ENCODE assay signal across 8 mouse cellular contexts in genomic region chr2:92060291-92060690, GRCm38 (mm10). TPM values are rescaled to one million over a fixed set of nuclear protein-coding genes. Genes with fewer than 3 reads are reported as not detected.
A peak's percentile ranks its signal among the peaks of the same experiment; 100 is the strongest.
DNase-seq lines count a peak whose midpoint lies in the region; ATAC-seq and TF ChIP-seq lines count a peak whose summit lies in the region.

No protein-coding gene starts in this region.

- peak overlapping the region; percentile 96 for H3K27ac ChIP-seq in layer of hippocampus, adult 2 months
- H3K27ac ChIP-seq in embryonic fibroblast, embryonic 13.5 days (ENCODE audit: insufficient read depth, low read length), result no peak overlapping the region
- no peak overlapping the region for H3K27ac ChIP-seq in kidney, embryonic 16.5 days (ENCODE audit: low read length)
- no peak overlapping the region for H3K27ac ChIP-seq in neural tube, embryonic 12.5 days

- no peak for ATAC-seq in kidney, embryonic 16.5 days (ENCODE audit: low FRiP score, low TSS enrichment)
- ATAC-seq in neural tube, embryonic 12.5 days (ENCODE audit: low FRiP score, low read depth), result no peak

- H3K4me2 ChIP-seq in kidney, embryonic 16.5 days (replicated peaks; ENCODE audit: low read depth, low read length), result peak overlapping the region; percentile 99
- peak overlapping the region; percentile 98 for H3K4me2 ChIP-seq in neural tube, embryonic 12.5 days (replicated peaks)

- DNase-seq in layer of hippocampus, adult 2 months (ENCODE audit: low spot score in 2 of 2), result no peak
- no peak for DNase-seq in layer of hippocampus, adult 18-20 months (ENCODE audit: low spot score in 2 of 2)
- no peak for DNase-seq in urinary bladder, postnatal 36 days (ENCODE audit: low spot score in 2 of 2)
- DNase-seq in MN1 (ENCODE audit: low spot score), result no peak
- DNase-seq in embryo, embryonic 10.5 days (ENCODE audit: low spot score), result no peak

- peaks cover 30% of the 10 kb centered on the region for H3K27me3 ChIP-seq in kidney, embryonic 16.5 days (ENCODE audit: insufficient read depth, low read length)
- H3K27me3 ChIP-seq in neural tube, embryonic 12.5 days (replicated peaks), result peaks cover 14% of the 10 kb centered on the region

- H3K36me3 ChIP-seq in kidney, embryonic 16.5 days (ENCODE audit: insufficient read depth, low read length), result no peaks in the 10 kb centered on the region
- H3K36me3 ChIP-seq in neural tube, embryonic 12.5 days, result no peaks in the 10 kb centered on the region

- peaks cover 5% of the 10 kb centered on the region for H3K4me1 ChIP-seq in embryonic fibroblast, embryonic 13.5 days (ENCODE audit: control insufficient read depth, insufficient read depth, low read length)
- H3K4me1 ChIP-seq in kidney, embryonic 16.5 days (ENCODE audit: insufficient read depth, low read length), result peaks cover 26% of the 10 kb centered on the region
- H3K4me1 ChIP-seq in neural tube, embryonic 12.5 days, result peaks cover 20% of the 10 kb centered on the region

- 14% methylated on average over 6 of the region's 6 CpGs for WGBS in kidney, embryonic 16.5 days
- 10% methylated on average over 6 of the region's 6 CpGs for WGBS in neural tube, embryonic 12.5 days

- TF ChIP-seq POLR2A in embryonic fibroblast, embryonic 13.5 days (IDR thresholded peaks at IDR 0.05; ENCODE audit: low read depth, low read length), result no peak

- H3K9ac ChIP-seq in kidney, embryonic 16.5 days (replicated peaks; ENCODE audit: low read length), result peak overlapping the region; percentile 64; the same call in 1 of the 2 replicates
- peak overlapping the region; percentile 81; the same call in 1 of the 2 replicates for H3K9ac ChIP-seq in neural tube, embryonic 12.5 days

- TF ChIP-seq CTCF in layer of hippocampus, adult 2 months (conservative IDR thresholded peaks at IDR 0.05), result no peak
- TF ChIP-seq CTCF in embryonic fibroblast, embryonic 13.5 days (IDR thresholded peaks at IDR 0.05; ENCODE audit: borderline replicate concordance, insufficient read depth, low read length), result no peak

- H3K9me3 ChIP-seq in kidney, embryonic 16.5 days (ENCODE audit: low read length), result no peaks in the 10 kb centered on the region
- H3K9me3 ChIP-seq in neural tube, embryonic 12.5 days, result no peaks in the 10 kb centered on the region

- H3K4me3 ChIP-seq in layer of hippocampus, adult 2 months, result peak overlapping the region; percentile 82
- H3K4me3 ChIP-seq in embryonic fibroblast, embryonic 13.5 days (ENCODE audit: insufficient read depth, low read length), result peak overlapping the region; percentile 37; the same call in 1 of the 2 replicates
- peak overlapping the region; percentile 61 for H3K4me3 ChIP-seq in kidney, embryonic 16.5 days (ENCODE audit: low read length)
- H3K4me3 ChIP-seq in neural tube, embryonic 12.5 days, result peak overlapping the region; percentile 62; the same call in 1 of the 2 replicates

RNA-seq across cellular contexts. Expression of gene Phf21a, which starts 32.6 kb away (rescaled TPM):
- 100 to 1,000 TPM; 160 to 162 TPM for total RNA-seq in layer of hippocampus, adult 2 months (2021)
- total RNA-seq in layer of hippocampus, adult 18-20 months (2021), result 100 to 1,000 TPM; 145 to 150 TPM
- 76.2 and 89.7 TPM in 2 replicates for polyA plus RNA-seq in embryonic fibroblast, embryonic 13.5 days (2011; ENCODE audit: insufficient read length, low read depth, missing spikeins)
- polyA plus RNA-seq in kidney, embryonic 16.5 days (2015; fragmentation: Nextera tagmentation; extraction: Ambion mirVana), result 25.2 and 33.8 TPM in 2 replicates
- 37.9 and 38.4 TPM in 2 replicates for polyA plus RNA-seq in neural tube, embryonic 12.5 days (2016; fragmentation: Nextera tagmentation; extraction: Ambion mirVana)

RNA-seq across cellular contexts. Expression of gene Creb3l1, which starts 36.0 kb away (rescaled TPM):
- total RNA-seq in layer of hippocampus, adult 2 months (2021), result 1 to 10 TPM; 3.2 to 3.6 TPM
- total RNA-seq in layer of hippocampus, adult 18-20 months (2021), result 1 to 10 TPM; 2.5 to 3.7 TPM
- 101 and 119 TPM in 2 replicates for polyA plus RNA-seq in embryonic fibroblast, embryonic 13.5 days (2011; ENCODE audit: insufficient read length, low read depth, missing spikeins)
- 12.3 and 14.9 TPM in 2 replicates for polyA plus RNA-seq in kidney, embryonic 16.5 days (2015; fragmentation: Nextera tagmentation; extraction: Ambion mirVana)
- polyA plus RNA-seq in neural tube, embryonic 12.5 days (2016; fragmentation: Nextera tagmentation; extraction: Ambion mirVana), result 1.7 and 2.5 TPM in 2 replicates
